Mouse (Mus musculus): ENCODE data around the gene Armh3.
"Not testable (repeated sequence)": the region's sequence is repeated elsewhere in the genome, so short reads cannot be mapped to it uniquely, and the experiment has no call there.

The Armh3 gene

GRCm38 (mm10) chr19:45816727-45817126 lies 181.6 kb downstream of the Armh3 start:
- no peak for DNase-seq (ENCODE audit: low read depth)

- DNase-seq (ENCODE audit: low read depth), result no peak
Measured at GRCm38 (mm10) chr19:45815831-45816405, 182.4 kb downstream of the Armh3 start, which contains the start of gene Kcnip2. Gene Kcnip2 (minus strand): TSS chr19:45816061.

- no peak for DNase-seq (ENCODE audit: low read depth)
Measured at GRCm38 (mm10) chr19:45815170-45815569, 183.1 kb downstream of the Armh3 start.

- no peak for DNase-seq (ENCODE audit: low read depth)
Measured at GRCm38 (mm10) chr19:45813801-45814200, 184.5 kb downstream of the Armh3 start.

- no peak for DNase-seq (ENCODE audit: low read depth)
Measured at GRCm38 (mm10) chr19:45813263-45813662, 185.0 kb downstream of the Armh3 start.

- no peak for DNase-seq (ENCODE audit: low read depth)
Measured at GRCm38 (mm10) chr19:45812673-45813252, 185.5 kb downstream of the Armh3 start.

- no peak for DNase-seq (ENCODE audit: low read depth)
Measured at GRCm38 (mm10) chr19:45812115-45812514, 186.2 kb downstream of the Armh3 start.

GRCm38 (mm10) chr19:45811028-45811674 lies 187.1 kb downstream of the Armh3 start:
- no peak for DNase-seq (ENCODE audit: low read depth)

- DNase-seq (ENCODE audit: low read depth), result no peak
Measured at GRCm38 (mm10) chr19:45807732-45808131, 190.6 kb downstream of the Armh3 start.

GRCm38 (mm10) chr19:45805817-45806216 lies 192.5 kb downstream of the Armh3 start:
- not testable (repeated sequence) for DNase-seq (ENCODE audit: low read depth)

GRCm38 (mm10) chr19:45804593-45805368 lies 193.5 kb downstream of the Armh3 start:
- no peak for DNase-seq (ENCODE audit: low read depth)

GRCm38 (mm10) chr19:45803408-45803807 lies 194.9 kb downstream of the Armh3 start:
- no peak for DNase-seq (ENCODE audit: low read depth)

- DNase-seq (ENCODE audit: low read depth), result no peak
Measured at GRCm38 (mm10) chr19:45802702-45803101, 195.6 kb downstream of the Armh3 start.

- DNase-seq (ENCODE audit: low read depth), result no peak
Measured at GRCm38 (mm10) chr19:45796879-45797278, 201.4 kb downstream of the Armh3 start.

GRCm38 (mm10) chr19:45796061-45796556 lies 202.2 kb downstream of the Armh3 start:
- DNase-seq (ENCODE audit: low read depth), result no peak

- no peak for DNase-seq (ENCODE audit: low read depth)
Measured at GRCm38 (mm10) chr19:45795406-45795944, 202.8 kb downstream of the Armh3 start.

GRCm38 (mm10) chr19:45794718-45795117 lies 203.6 kb downstream of the Armh3 start:
- DNase-seq (ENCODE audit: low read depth), result no peak

GRCm38 (mm10) chr19:45792404-45792803 lies 205.9 kb downstream of the Armh3 start:
- no peak for DNase-seq (ENCODE audit: low read depth)

- DNase-seq (ENCODE audit: low read depth), result no peak
Measured at GRCm38 (mm10) chr19:45789888-45790874, 208.1 kb downstream of the Armh3 start.

GRCm38 (mm10) chr19:45789365-45789764 lies 208.9 kb downstream of the Armh3 start:
- DNase-seq (ENCODE audit: low read depth), result no peak

- DNase-seq (ENCODE audit: low read depth), result no peak
Measured at GRCm38 (mm10) chr19:45788337-45788736, 210.0 kb downstream of the Armh3 start.

All from fibroblast of lung, adult 2 months (primary cell).